Mouse (Mus musculus): ENCODE measurements around the gene Dennd1b. TPM values are rescaled to one million over a fixed set of nuclear protein-coding genes. Genes with fewer than 3 reads are reported as not detected.

The Dennd1b gene
- total and polyA plus RNA-seq, 2 experiments from 2014 or later: 11.1 to 39.6 TPM

- no peak for ATAC-seq (ENCODE audit: insufficient read depth, low read depth)
- 71% methylated on average over 4 of the region's 4 CpGs for WGBS
- H3K9me3 ChIP-seq (replicated peaks; ENCODE audit: control insufficient read depth, low read length): no peaks in the 10 kb centered on the region
- no peak for TF ChIP-seq CTCF (IDR thresholded peaks at IDR 0.05; ENCODE audit: low read depth)
- no peak for TF ChIP-seq EP300 (IDR thresholded peaks at IDR 0.05; ENCODE audit: low read depth)
- no peak overlapping the region for H3K9ac ChIP-seq (replicated peaks; ENCODE audit: low read depth, low read length)
- no peaks in the 10 kb centered on the region for H3K27me3 ChIP-seq (ENCODE audit: control insufficient read depth, insufficient read depth, low read length)
- no peak overlapping the region for H3K27ac ChIP-seq (ENCODE audit: low read depth)
- no peaks in the 10 kb centered on the region; the same call in 1 of the 2 replicates for H3K4me1 ChIP-seq (ENCODE audit: control insufficient read depth, insufficient read depth)
- H3K36me3 ChIP-seq (replicated peaks; ENCODE audit: control insufficient read depth, insufficient read depth, low read length): no peaks in the 10 kb centered on the region
- no peak for DNase-seq (ENCODE audit: low spot score)
- H3K4me3 ChIP-seq (ENCODE audit: low read depth, low read length): no peak overlapping the region
- H3K4me2 ChIP-seq (ENCODE audit: low read depth, low read length): no peak overlapping the region
Measured at GRCm38 (mm10) chr1:139206259-139206658, 243.0 kb downstream of the Dennd1b start.

GRCm38 (mm10) chr1:139209796-139210195 lies 246.6 kb downstream of the Dennd1b start:
- Histone ChIP-seq H3K27ac (ENCODE audit: low read depth) (no peak overlapping the region), H3K4me2 (ENCODE audit: low read depth, low read length) (peak overlapping the region; percentile 6; the same call in 1 of the 2 replicates), H3K9ac (replicated peaks; ENCODE audit: low read depth, low read length) (no peak overlapping the region), H3K9me3 (replicated peaks; ENCODE audit: control insufficient read depth, low read length) (no peaks in the 10 kb centered on the region), H3K4me3 (ENCODE audit: low read depth, low read length) (no peak overlapping the region), H3K27me3 (ENCODE audit: control insufficient read depth, insufficient read depth, low read length) (no peaks in the 10 kb centered on the region), H3K4me1 (ENCODE audit: control insufficient read depth, insufficient read depth) (no peaks in the 10 kb centered on the region), H3K36me3 (replicated peaks; ENCODE audit: control insufficient read depth, insufficient read depth, low read length) (no peaks in the 10 kb centered on the region)
- ATAC-seq (ENCODE audit: insufficient read depth, low read depth) (no peak), DNase-seq (ENCODE audit: low spot score) (no peak)
- 22% methylated on average over 7 of the region's 7 CpGs for WGBS
- TF ChIP-seq CTCF (IDR thresholded peaks at IDR 0.05; ENCODE audit: low read depth) (no peak), EP300 (IDR thresholded peaks at IDR 0.05; ENCODE audit: low read depth) (no peak)

DNA sequence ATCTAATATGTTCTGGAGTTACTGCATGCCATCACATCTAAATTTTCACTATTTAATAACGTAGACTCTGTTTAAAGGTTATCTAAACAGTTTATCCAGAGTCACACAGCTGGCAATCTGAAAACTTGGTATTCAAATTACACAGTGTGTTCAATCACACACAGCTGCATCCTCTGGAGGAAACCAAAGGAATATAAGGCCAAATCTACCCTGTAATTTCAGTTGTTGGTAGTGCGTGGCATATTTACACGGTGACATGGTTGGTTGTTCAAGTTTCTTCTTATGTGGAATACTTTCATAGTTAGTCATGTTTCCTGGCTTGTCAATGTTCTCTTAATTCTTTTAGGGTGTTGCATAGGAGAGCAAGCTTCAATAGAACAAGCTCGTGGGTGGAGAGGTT lies 247.3 kb downstream of the Dennd1b start:
- Histone ChIP-seq H3K27me3 (ENCODE audit: control insufficient read depth, insufficient read depth, low read length) (no peaks in the 10 kb centered on the region), H3K27ac (ENCODE audit: low read depth) (no peak overlapping the region), H3K36me3 (replicated peaks; ENCODE audit: control insufficient read depth, insufficient read depth, low read length) (no peaks in the 10 kb centered on the region), H3K9me3 (replicated peaks; ENCODE audit: control insufficient read depth, low read length) (no peaks in the 10 kb centered on the region), H3K9ac (replicated peaks; ENCODE audit: low read depth, low read length) (no peak overlapping the region), H3K4me1 (ENCODE audit: control insufficient read depth, insufficient read depth) (no peaks in the 10 kb centered on the region), H3K4me3 (ENCODE audit: low read depth, low read length) (no peak overlapping the region), H3K4me2 (ENCODE audit: low read depth, low read length) (no peak overlapping the region)
- 79% methylated on average over 4 of the region's 4 CpGs for WGBS
- no peak for TF ChIP-seq EP300 (IDR thresholded peaks at IDR 0.05; ENCODE audit: low read depth)
- TF ChIP-seq CTCF (IDR thresholded peaks at IDR 0.05; ENCODE audit: low read depth): no peak
- ATAC-seq (ENCODE audit: insufficient read depth, low read depth) (no peak), DNase-seq (ENCODE audit: low spot score) (no peak)

- no peaks in the 10 kb centered on the region for H3K9me3 ChIP-seq (replicated peaks; ENCODE audit: control insufficient read depth, low read length)
- peak overlapping the region; percentile 27 for H3K27ac ChIP-seq (ENCODE audit: low read depth)
- H3K4me2 ChIP-seq (ENCODE audit: low read depth, low read length): no peak overlapping the region
- ATAC-seq (ENCODE audit: insufficient read depth, low read depth): no peak; the same call in 1 of the 2 replicates
- H3K36me3 ChIP-seq (replicated peaks; ENCODE audit: control insufficient read depth, insufficient read depth, low read length): no peaks in the 10 kb centered on the region
- no peak for DNase-seq (ENCODE audit: low spot score)
- 54% methylated on average over 8 of the region's 8 CpGs for WGBS
- H3K9ac ChIP-seq (replicated peaks; ENCODE audit: low read depth, low read length): no peak overlapping the region
- H3K27me3 ChIP-seq (ENCODE audit: control insufficient read depth, insufficient read depth, low read length): no peaks in the 10 kb centered on the region
- no peak for TF ChIP-seq CTCF (IDR thresholded peaks at IDR 0.05; ENCODE audit: low read depth)
- no peak for TF ChIP-seq EP300 (IDR thresholded peaks at IDR 0.05; ENCODE audit: low read depth)
- H3K4me3 ChIP-seq (ENCODE audit: low read depth, low read length): no peak overlapping the region
- H3K4me1 ChIP-seq (ENCODE audit: control insufficient read depth, insufficient read depth): no peaks in the 10 kb centered on the region
Measured at GRCm38 (mm10) chr1:139215311-139215710, 252.1 kb downstream of the Dennd1b start.

DNA sequence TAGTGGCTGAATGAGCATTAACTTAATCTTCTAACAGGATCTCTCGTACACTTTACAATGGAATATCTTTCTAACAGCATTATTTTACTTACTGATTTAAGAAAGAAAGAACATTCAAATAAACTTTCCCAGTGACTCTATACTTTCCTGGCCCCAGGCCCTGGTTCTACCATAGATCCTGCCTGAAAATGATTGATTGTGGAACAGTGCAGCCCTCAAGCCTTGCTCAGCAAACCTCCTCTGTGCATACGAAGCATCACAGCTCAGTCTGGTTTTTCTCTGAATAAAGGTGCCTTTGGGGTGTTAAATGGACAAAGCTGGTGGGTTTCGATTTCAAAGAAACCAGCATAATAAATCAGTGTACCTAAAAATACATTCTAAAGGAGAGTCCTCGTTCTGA lies 260.6 kb downstream of the Dennd1b start:
- ATAC-seq (ENCODE audit: insufficient read depth, low read depth) (no peak), DNase-seq (ENCODE audit: low spot score) (no peak)
- 69% methylated on average over 4 of the region's 4 CpGs for WGBS
- Histone ChIP-seq H3K27me3 (ENCODE audit: control insufficient read depth, insufficient read depth, low read length) (no peaks in the 10 kb centered on the region), H3K4me1 (ENCODE audit: control insufficient read depth, insufficient read depth) (no peaks in the 10 kb centered on the region), H3K9ac (replicated peaks; ENCODE audit: low read depth, low read length) (no peak overlapping the region), H3K4me2 (ENCODE audit: low read depth, low read length) (no peak overlapping the region), H3K27ac (ENCODE audit: low read depth) (no peak overlapping the region), H3K4me3 (ENCODE audit: low read depth, low read length) (no peak overlapping the region), H3K36me3 (replicated peaks; ENCODE audit: control insufficient read depth, insufficient read depth, low read length) (no peaks in the 10 kb centered on the region), H3K9me3 (replicated peaks; ENCODE audit: control insufficient read depth, low read length) (no peaks in the 10 kb centered on the region)
- TF ChIP-seq CTCF (IDR thresholded peaks at IDR 0.05; ENCODE audit: low read depth) (no peak), EP300 (IDR thresholded peaks at IDR 0.05; ENCODE audit: low read depth) (no peak)

- Histone ChIP-seq H3K36me3 (replicated peaks; ENCODE audit: control insufficient read depth, insufficient read depth, low read length) (no peaks in the 10 kb centered on the region), H3K9me3 (replicated peaks; ENCODE audit: control insufficient read depth, low read length) (no peaks in the 10 kb centered on the region), H3K27ac (ENCODE audit: low read depth) (no peak overlapping the region), H3K4me1 (ENCODE audit: control insufficient read depth, insufficient read depth) (no peaks in the 10 kb centered on the region), H3K27me3 (ENCODE audit: control insufficient read depth, insufficient read depth, low read length) (no peaks in the 10 kb centered on the region), H3K9ac (replicated peaks; ENCODE audit: low read depth, low read length) (no peak overlapping the region), H3K4me3 (ENCODE audit: low read depth, low read length) (no peak overlapping the region), H3K4me2 (ENCODE audit: low read depth, low read length) (no peak overlapping the region)
- no peak for TF ChIP-seq EP300 (IDR thresholded peaks at IDR 0.05; ENCODE audit: low read depth)
- no peak for TF ChIP-seq CTCF (IDR thresholded peaks at IDR 0.05; ENCODE audit: low read depth)
- 80% methylated on average over 6 of the region's 6 CpGs for WGBS
- ATAC-seq (ENCODE audit: insufficient read depth, low read depth) (no peak), DNase-seq (ENCODE audit: low spot score) (no peak)
Measured at GRCm38 (mm10) chr1:139224309-139224949, 261.2 kb downstream of the Dennd1b start.

Other genes starting within 250 kb of the Dennd1b start
- gene Lhx9, start 114.9 kb upstream of the Dennd1b start, total RNA-seq (2014; rRNA removed; ENCODE audit: low replicate concordance): not detected in 2 replicates
- 0.05 TPM in 2 replicates for gene Lhx9, start 114.9 kb upstream of the Dennd1b start, polyA plus RNA-seq (2015; fragmentation: Nextera tagmentation; extraction: Ambion mirVana)
- 30.8 and 43.9 TPM in 2 replicates for gene 2310009B15Rik, start 106.6 kb upstream of the Dennd1b start, total RNA-seq (2014; rRNA removed; ENCODE audit: low replicate concordance)
- gene 2310009B15Rik, start 106.6 kb upstream of the Dennd1b start, polyA plus RNA-seq (2015; fragmentation: Nextera tagmentation; extraction: Ambion mirVana): 42.7 and 48.2 TPM in 2 replicates